Mouse (Mus musculus): ENCODE data around the gene Stx5a.
"Not testable (repeated sequence)": the region's sequence is repeated elsewhere in the genome, so short reads cannot be mapped to it uniquely, and the experiment has no call there.

Gene Stx5a

GRCm38 (mm10) chr19:8716767-8717475, 24.3 kb upstream of the Stx5a start:
- DNase-seq: no peak

- DNase-seq: peak; percentile 81 to 84
These were observed 22.9 kb upstream of the Stx5a start for GRCm38 (mm10) chr19:8718357-8718756.

DNA sequence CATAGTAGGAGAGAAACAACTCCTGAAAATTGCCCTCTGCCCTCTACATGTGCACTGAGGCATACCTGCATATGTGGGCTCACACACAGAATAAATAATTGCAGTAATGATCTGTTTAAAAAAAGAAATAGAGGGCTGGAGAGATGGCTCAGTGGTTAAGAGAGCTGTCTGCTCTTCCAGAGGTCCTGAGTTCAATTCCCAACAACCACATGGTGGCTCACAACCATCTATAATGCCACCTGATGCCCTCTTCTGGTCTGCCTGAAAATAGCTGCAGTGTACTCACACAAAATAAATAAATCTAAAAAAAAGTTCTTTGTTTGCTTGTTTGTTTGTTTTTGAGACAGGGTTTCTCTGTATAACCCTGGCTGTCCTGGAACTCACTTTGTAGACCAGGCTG, 22.2 kb upstream of the Stx5a start:
- not testable (repeated sequence) for DNase-seq

GRCm38 (mm10) chr19:8721378-8721777, 19.8 kb upstream of the Stx5a start:
- DNase-seq: no peak

GRCm38 (mm10) chr19:8722021-8722420, 19.2 kb upstream of the Stx5a start:
- DNase-seq: no peak

GRCm38 (mm10) chr19:8722559-8722906, 18.7 kb upstream of the Stx5a start:
- no peak for DNase-seq

- DNase-seq: peak; percentile 95 to 97
These were observed 18.2 kb upstream of the Stx5a start, which contains the start of gene Slc3a2 for GRCm38 (mm10) chr19:8722907-8723573. Slc3a2 (minus strand) TSS chr19:8723369.

- DNase-seq: peak; percentile 31 to 56
These were observed 17.5 kb upstream of the Stx5a start for GRCm38 (mm10) chr19:8723574-8724346.

DNA sequence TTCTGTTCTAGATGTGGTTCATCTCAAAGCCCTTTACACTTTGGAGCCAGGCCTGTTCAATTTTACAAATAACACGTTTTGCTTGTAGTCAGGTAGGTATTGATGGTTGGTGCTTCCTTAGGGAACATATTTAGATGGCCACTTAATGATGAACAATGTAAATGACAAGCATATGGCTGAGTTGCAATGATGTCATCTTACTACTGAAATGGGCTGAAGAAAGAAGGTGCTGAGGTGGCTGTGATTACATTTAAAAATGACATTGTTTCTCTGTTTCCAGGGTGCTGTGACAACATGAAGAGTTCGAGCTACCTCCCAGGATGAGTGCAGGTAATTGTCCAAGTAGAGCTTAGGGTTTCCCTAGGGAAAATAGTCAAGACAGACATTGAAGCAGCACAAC, 16.8 kb upstream of the Stx5a start:
- DNase-seq: no peak

DNA sequence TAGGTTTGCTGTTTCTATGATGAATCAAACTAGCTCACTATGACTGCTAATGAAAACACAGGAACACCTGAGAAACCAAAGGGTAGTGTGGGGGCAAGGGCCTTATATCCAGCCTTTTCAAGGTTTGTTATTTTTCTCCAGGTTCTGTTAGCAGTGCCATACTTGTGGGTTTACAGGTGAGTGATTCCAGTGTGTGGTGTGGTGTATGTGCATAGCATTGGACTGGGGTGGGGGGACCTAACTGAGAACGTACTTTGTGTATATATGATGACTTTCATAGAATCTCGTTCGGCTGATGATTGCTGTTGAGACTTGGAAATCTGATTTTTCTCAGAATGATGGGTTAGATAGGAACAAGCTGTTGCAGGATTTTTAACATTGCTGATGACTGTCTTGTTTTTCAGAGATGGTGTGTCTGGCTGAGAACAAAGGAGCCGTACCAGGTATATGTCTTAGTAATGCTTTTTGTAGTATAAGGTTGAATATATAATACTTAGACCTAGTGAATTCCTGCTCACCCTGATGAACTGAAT, 16.1 kb upstream of the Stx5a start:
- DNase-seq: no peak

DNA sequence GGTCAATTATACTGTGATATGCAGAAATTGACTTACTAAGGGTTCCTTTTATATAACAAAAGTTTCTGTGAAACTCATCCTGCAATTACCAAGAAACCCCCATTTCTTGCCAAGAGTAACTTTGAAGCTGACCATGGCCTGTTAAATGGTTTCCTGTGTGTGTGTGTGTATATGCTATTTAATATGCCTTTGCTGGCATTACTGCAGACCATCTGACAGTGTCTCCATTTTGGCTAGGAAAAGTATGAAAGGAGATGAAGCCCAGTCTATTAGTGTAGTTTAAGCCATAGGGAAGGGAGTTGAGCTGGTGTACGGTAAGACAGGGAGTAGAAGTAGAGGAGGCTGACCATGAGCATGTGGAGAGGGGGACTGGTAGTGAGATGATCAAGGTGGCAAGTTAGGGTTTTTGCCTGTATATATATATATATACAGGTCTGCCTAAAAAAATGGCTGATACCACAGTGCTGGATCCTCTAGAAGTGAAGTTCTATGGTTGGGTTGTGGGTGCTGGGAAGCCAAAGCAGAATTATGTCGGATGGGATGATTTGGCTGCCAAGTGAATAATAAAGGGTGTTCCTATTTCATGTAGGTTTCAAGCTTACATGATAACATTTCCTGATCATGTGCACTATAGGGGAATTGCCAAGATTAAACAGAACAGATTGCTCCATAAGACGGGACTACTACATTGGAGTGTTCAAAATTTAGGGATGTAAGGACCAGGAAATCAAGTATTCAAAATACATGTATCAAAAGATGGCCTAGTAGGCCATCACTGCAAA, 14.4 kb upstream of the Stx5a start:
- no peak for DNase-seq

- no peak for DNase-seq
These were observed 13.6 kb upstream of the Stx5a start for GRCm38 (mm10) chr19:8727495-8728114.

DNA sequence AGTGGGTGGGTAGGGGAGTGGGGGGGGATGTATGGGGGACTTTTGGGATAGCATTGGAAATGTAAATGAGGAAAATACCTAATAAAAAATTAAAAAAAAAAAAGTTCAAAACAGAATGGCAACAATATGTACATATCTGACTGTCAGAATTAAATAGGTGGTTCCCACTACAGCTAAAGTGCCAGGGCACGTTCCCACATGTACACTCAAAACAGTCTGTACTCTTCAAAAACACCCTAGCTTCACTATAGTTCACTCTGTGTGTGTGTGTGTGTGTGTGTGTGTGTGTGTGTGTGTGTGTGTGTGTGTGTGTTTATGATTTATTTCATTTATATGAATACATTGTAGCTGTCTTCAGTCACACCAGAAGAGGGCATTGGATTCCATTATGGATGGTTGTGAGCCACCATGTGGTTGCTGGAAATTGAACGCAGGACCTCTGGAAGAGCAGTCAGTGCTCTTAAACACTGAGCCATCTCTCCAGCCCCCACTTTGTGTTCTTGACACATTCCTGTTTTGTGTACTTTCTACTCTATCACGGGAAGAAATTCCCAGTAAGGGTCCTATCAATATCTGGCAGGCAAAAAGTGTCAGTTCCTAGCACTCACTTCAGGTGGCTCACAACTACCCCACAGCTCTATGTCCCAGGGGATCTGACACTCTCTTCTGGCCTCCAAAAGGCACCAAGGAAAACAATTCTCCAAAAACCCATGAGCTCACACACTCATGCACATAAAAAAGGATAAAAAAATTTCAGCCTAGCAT, 12.7 kb upstream of the Stx5a start:
- DNase-seq: not testable (repeated sequence)

DNA sequence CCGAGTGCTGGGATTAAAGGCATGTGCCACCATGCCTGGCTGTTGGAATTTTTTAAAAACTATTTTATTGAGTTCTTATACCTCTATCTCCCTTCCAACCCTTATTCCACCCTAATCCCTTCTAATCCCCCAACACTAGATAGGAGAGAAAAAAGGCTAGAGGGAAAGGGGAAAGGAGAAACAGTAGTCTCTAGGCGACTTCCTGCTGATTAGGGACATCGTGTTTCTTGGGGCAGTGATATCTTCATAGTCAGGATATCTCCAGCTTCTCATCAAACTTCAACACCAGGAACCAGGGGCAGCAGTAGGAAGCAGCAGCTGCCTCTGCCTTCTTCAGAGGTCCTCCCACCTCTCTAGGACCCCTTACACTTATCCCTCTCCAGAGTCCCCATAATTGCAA, 6.9 kb upstream of the Stx5a start:
- no peak for DNase-seq

GRCm38 (mm10) chr19:8735389-8736159, 5.6 kb upstream of the Stx5a start, which contains the start of gene Wdr74:
Wdr74 (plus strand) TSS chr19:8735827.
- DNase-seq: peak; percentile 97

GRCm38 (mm10) chr19:8736160-8736467, 5.1 kb upstream of the Stx5a start:
- DNase-seq: no peak

- no peak for DNase-seq
These were observed 2.3 kb upstream of the Stx5a start for GRCm38 (mm10) chr19:8738911-8739310.

- DNase-seq: no peak
These were observed 1.6 kb upstream of the Stx5a start for GRCm38 (mm10) chr19:8739646-8740045.

GRCm38 (mm10) chr19:8740603-8741002, 610 bp upstream of the Stx5a start, which contains the start of gene 1700092M07Rik:
1700092M07Rik (plus strand) TSS chr19:8740718.
- no peak for DNase-seq

- peak in 1 of 2 experiments; percentile 17 for DNase-seq
These were observed 963 bp downstream of the Stx5a start for GRCm38 (mm10) chr19:8742176-8742575.

DNA sequence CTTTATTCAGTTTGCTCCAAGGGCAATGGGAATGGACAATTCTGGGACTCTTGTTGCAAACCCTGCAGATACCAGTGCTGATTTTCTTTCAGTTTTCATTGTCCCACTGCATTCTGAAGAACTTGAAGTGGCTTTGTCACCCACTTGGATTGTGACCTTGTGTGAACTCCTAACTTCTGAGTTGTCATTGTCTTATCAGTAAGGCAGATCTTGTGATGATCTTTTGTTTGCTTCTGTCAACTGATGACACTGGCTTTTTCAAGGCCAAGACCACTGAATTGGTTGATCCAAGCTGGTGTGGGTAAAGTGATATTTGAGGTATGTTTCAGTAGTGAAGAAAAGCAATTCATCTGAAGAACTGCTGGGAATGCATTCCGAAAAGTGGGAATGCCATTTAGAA, 4.2 kb downstream of the Stx5a start:
- DNase-seq: no peak
